ENCODE assay signal across 8 mouse cellular contexts in genomic region chr10:81295185-81295584, GRCm38 (mm10). TPM values are rescaled to one million over a fixed set of nuclear protein-coding genes. Genes with fewer than 3 reads are reported as not detected.
DNase-seq lines count a peak whose midpoint lies in the region; ATAC-seq lines count a peak whose summit lies in the region.

No protein-coding gene starts in this region.

- no peak for ATAC-seq in megakaryocyte, adult 5-6 weeks (ENCODE audit: poor library complexity, severe bottlenecking)
- no peak for ATAC-seq in embryonic facial prominence, embryonic 14.5 days (ENCODE audit: low read depth)
- no peak for ATAC-seq in neural tube, embryonic 15.5 days (ENCODE audit: low FRiP score)

- H3K36me3 ChIP-seq in heart, embryonic 10.5 days, result peaks cover 15% of the 10 kb centered on the region
- peaks cover 44% of the 10 kb centered on the region for H3K36me3 ChIP-seq in megakaryocyte, embryonic 14.5 days (replicated peaks; ENCODE audit: low read length)
- 0 out of 2 replicates have a peak, but pooled peaks cover 10% of the 10 kb centered on the region for H3K36me3 ChIP-seq in embryonic facial prominence, embryonic 14.5 days (ENCODE audit: control insufficient read depth, insufficient read depth, low read length)
- H3K36me3 ChIP-seq in neural tube, embryonic 15.5 days, result no peaks in the 10 kb centered on the region

- peaks cover 20% of the 10 kb centered on the region for H3K27me3 ChIP-seq in heart, embryonic 10.5 days (ENCODE audit: insufficient read depth, poor library complexity, severe bottlenecking)
- no peaks in the 10 kb centered on the region for H3K27me3 ChIP-seq in megakaryocyte, embryonic 14.5 days (replicated peaks)
- H3K27me3 ChIP-seq in embryonic facial prominence, embryonic 14.5 days (replicated peaks; ENCODE audit: control insufficient read depth, insufficient read depth, low read length), result peaks cover 16% of the 10 kb centered on the region
- peaks cover 13% of the 10 kb centered on the region for H3K27me3 ChIP-seq in neural tube, embryonic 15.5 days (replicated peaks)

- no peaks in the 10 kb centered on the region for H3K9me3 ChIP-seq in heart, embryonic 10.5 days
- H3K9me3 ChIP-seq in megakaryocyte, embryonic 14.5 days, result no peaks in the 10 kb centered on the region
- no peaks in the 10 kb centered on the region for H3K9me3 ChIP-seq in embryonic facial prominence, embryonic 14.5 days (ENCODE audit: control insufficient read depth, low read length)
- H3K9me3 ChIP-seq in neural tube, embryonic 15.5 days (replicated peaks), result no peaks in the 10 kb centered on the region

- no peak overlapping the region for H3K4me2 ChIP-seq in embryonic facial prominence, embryonic 14.5 days (ENCODE audit: low read depth, low read length)
- H3K4me2 ChIP-seq in neural tube, embryonic 15.5 days, result peak overlapping the region; percentile 95

- H3K4me1 ChIP-seq in heart, embryonic 10.5 days, result peaks cover 67% of the 10 kb centered on the region
- H3K4me1 ChIP-seq in megakaryocyte, embryonic 14.5 days, result peaks cover 85% of the 10 kb centered on the region
- H3K4me1 ChIP-seq in embryonic facial prominence, embryonic 14.5 days (ENCODE audit: control insufficient read depth, insufficient read depth, low read length), result peaks cover 12% of the 10 kb centered on the region
- H3K4me1 ChIP-seq in neural tube, embryonic 15.5 days, result peaks cover 47% of the 10 kb centered on the region

- H3K9ac ChIP-seq in embryonic facial prominence, embryonic 14.5 days (ENCODE audit: low read depth, low read length), result peak overlapping the region; percentile 87
- 0 out of 2 replicates have a peak overlapping the region, but pooled peaks have one; percentile 91 for H3K9ac ChIP-seq in neural tube, embryonic 15.5 days (replicated peaks)

- DNase-seq in heart, embryonic 10.5 days (ENCODE audit: low spot score), result no peak
- DNase-seq in heart, postnatal 4 days, result no peak
- DNase-seq in embryonic facial prominence, embryonic 14.5 days (ENCODE audit: low spot score), result no peak
- no peak for DNase-seq in gastrocnemius, adult 8-10 months (ENCODE audit: low spot score in 2 of 2)
- no peak for DNase-seq in urinary bladder, postnatal 36 days (ENCODE audit: low spot score in 2 of 2)

- H3K27ac ChIP-seq in heart, embryonic 10.5 days, result no peak overlapping the region; the same call in 1 of the 2 replicates
- H3K27ac ChIP-seq in embryonic facial prominence, embryonic 14.5 days (replicated peaks; ENCODE audit: low read depth, low read length), result no peak overlapping the region
- no peak overlapping the region for H3K27ac ChIP-seq in neural tube, embryonic 15.5 days (replicated peaks)

- H3K4me3 ChIP-seq in heart, embryonic 10.5 days, result peak overlapping the region; percentile 79; the same call in 1 of the 2 replicates
- peak overlapping the region; percentile 99 for H3K4me3 ChIP-seq in megakaryocyte, embryonic 14.5 days (replicated peaks)
- no peak overlapping the region for H3K4me3 ChIP-seq in embryonic facial prominence, embryonic 14.5 days (ENCODE audit: low read depth, low read length)
- H3K4me3 ChIP-seq in neural tube, embryonic 15.5 days (replicated peaks), result no peak overlapping the region

- WGBS in heart, embryonic 10.5 days, result 87% methylated on average over 6 of the region's 6 CpGs
- WGBS in embryonic facial prominence, embryonic 14.5 days, result 90% methylated on average over 5 of the region's 6 CpGs
- WGBS in neural tube, embryonic 15.5 days, result 98% methylated on average over 6 of the region's 6 CpGs

RNA-seq across cellular contexts. Expression of gene Pip5k1c, which starts 2.4 kb away (rescaled TPM):
- polyA plus RNA-seq in heart, embryonic 10.5 days (2016; fragmentation: Nextera tagmentation; extraction: Ambion mirVana), result 42.6 and 55.9 TPM in 2 replicates
- total RNA-seq in heart, postnatal 4 days (2021), result 10 to 100 TPM; 52.0 to 55.4 TPM
- 124 and 136 TPM in 2 replicates for polyA plus RNA-seq in megakaryocyte, embryonic 14.5 days (2012; ENCODE audit: insufficient read depth, low replicate concordance)
- total RNA-seq in megakaryocyte, adult 5-6 weeks (2015), result 28.0 and 31.7 TPM in 2 replicates
- total RNA-seq in megakaryocyte, adult 5-6 weeks (2017), result 40.4 and 46.1 TPM in 2 replicates
- 48.4 and 56.3 TPM in 2 replicates for polyA plus RNA-seq in embryonic facial prominence, embryonic 14.5 days (2014; fragmentation: Nextera tagmentation; extraction: Ambion mirVana)
- 116 and 124 TPM in 2 replicates for polyA plus RNA-seq in neural tube, embryonic 15.5 days (2015; fragmentation: Nextera tagmentation; extraction: Ambion mirVana)
- 10 to 100 TPM; 18.5 to 22.8 (median 21.9) TPM for total RNA-seq in gastrocnemius, adult 8-10 months (2022)

RNA-seq across cellular contexts. Expression of gene Tjp3, which starts 3.8 kb away (rescaled TPM):
- polyA plus RNA-seq in heart, embryonic 10.5 days (2016; fragmentation: Nextera tagmentation; extraction: Ambion mirVana), result 1.8 and 4.4 TPM in 2 replicates
- under 1 TPM in 1 of 2 experiments, not detected in 1; 0.50 TPM for total RNA-seq in heart, postnatal 4 days (2021)
- 4.6 and 5.5 TPM in 2 replicates for polyA plus RNA-seq in megakaryocyte, embryonic 14.5 days (2012; ENCODE audit: insufficient read depth, low replicate concordance)
- 3.4 and 3.7 TPM in 2 replicates for total RNA-seq in megakaryocyte, adult 5-6 weeks (2015)
- total RNA-seq in megakaryocyte, adult 5-6 weeks (2017), result 5.0 and 6.5 TPM in 2 replicates
- 8.1 and 9.9 TPM in 2 replicates for polyA plus RNA-seq in embryonic facial prominence, embryonic 14.5 days (2014; fragmentation: Nextera tagmentation; extraction: Ambion mirVana)
- polyA plus RNA-seq in neural tube, embryonic 15.5 days (2015; fragmentation: Nextera tagmentation; extraction: Ambion mirVana), result 4.1 and 7.9 TPM in 2 replicates
- total RNA-seq in gastrocnemius, adult 8-10 months (2022), result not detected

RNA-seq across cellular contexts. Expression of gene Cactin, which starts 25.7 kb away (rescaled TPM):
- polyA plus RNA-seq in heart, embryonic 10.5 days (2016; fragmentation: Nextera tagmentation; extraction: Ambion mirVana), result 37.2 and 51.6 TPM in 2 replicates
- total RNA-seq in heart, postnatal 4 days (2021), result 10 to 100 TPM; 20.7 to 21.0 TPM
- 76.5 and 78.5 TPM in 2 replicates for polyA plus RNA-seq in megakaryocyte, embryonic 14.5 days (2012; ENCODE audit: insufficient read depth, low replicate concordance)
- 4.5 and 7.4 TPM in 2 replicates for total RNA-seq in megakaryocyte, adult 5-6 weeks (2015)
- 16.2 and 20.6 TPM in 2 replicates for total RNA-seq in megakaryocyte, adult 5-6 weeks (2017)
- polyA plus RNA-seq in embryonic facial prominence, embryonic 14.5 days (2014; fragmentation: Nextera tagmentation; extraction: Ambion mirVana), result 27.0 and 27.5 TPM in 2 replicates
- polyA plus RNA-seq in neural tube, embryonic 15.5 days (2015; fragmentation: Nextera tagmentation; extraction: Ambion mirVana), result 27.8 and 34.0 TPM in 2 replicates
- total RNA-seq in gastrocnemius, adult 8-10 months (2022), result 10 to 100 TPM in 1 of 4 experiments, 1 to 10 TPM in 3; 9.4 to 11.3 (median 9.8) TPM

RNA-seq across cellular contexts. Expression of gene Apba3, which starts 28.4 kb away (rescaled TPM):
- 56.5 and 57.0 TPM in 2 replicates for polyA plus RNA-seq in heart, embryonic 10.5 days (2016; fragmentation: Nextera tagmentation; extraction: Ambion mirVana)
- total RNA-seq in heart, postnatal 4 days (2021), result 10 to 100 TPM; 49.0 to 53.0 TPM
- polyA plus RNA-seq in megakaryocyte, embryonic 14.5 days (2012; ENCODE audit: insufficient read depth, low replicate concordance), result 93.1 and 154 TPM in 2 replicates
- total RNA-seq in megakaryocyte, adult 5-6 weeks (2015), result 16.4 and 20.2 TPM in 2 replicates
- 11.5 and 15.0 TPM in 2 replicates for total RNA-seq in megakaryocyte, adult 5-6 weeks (2017)
- 56.0 and 61.4 TPM in 2 replicates for polyA plus RNA-seq in embryonic facial prominence, embryonic 14.5 days (2014; fragmentation: Nextera tagmentation; extraction: Ambion mirVana)
- 38.0 and 39.1 TPM in 2 replicates for polyA plus RNA-seq in neural tube, embryonic 15.5 days (2015; fragmentation: Nextera tagmentation; extraction: Ambion mirVana)
- 100 to 1,000 TPM in 2 of 4 experiments, 10 to 100 TPM in 2; 94.6 to 106 (median 98.8) TPM for total RNA-seq in gastrocnemius, adult 8-10 months (2022)

RNA-seq across cellular contexts. Expression of gene Mrpl54, which starts 28.5 kb away (rescaled TPM):
- 284 and 285 TPM in 2 replicates for polyA plus RNA-seq in heart, embryonic 10.5 days (2016; fragmentation: Nextera tagmentation; extraction: Ambion mirVana)
- total RNA-seq in heart, postnatal 4 days (2021), result 100 to 1,000 TPM; 118 to 125 TPM
- 458 and 769 TPM in 2 replicates for polyA plus RNA-seq in megakaryocyte, embryonic 14.5 days (2012; ENCODE audit: insufficient read depth, low replicate concordance)
- total RNA-seq in megakaryocyte, adult 5-6 weeks (2015), result 52.1 and 67.0 TPM in 2 replicates
- total RNA-seq in megakaryocyte, adult 5-6 weeks (2017), result 97.4 and 154 TPM in 2 replicates
- 196 and 206 TPM in 2 replicates for polyA plus RNA-seq in embryonic facial prominence, embryonic 14.5 days (2014; fragmentation: Nextera tagmentation; extraction: Ambion mirVana)
- polyA plus RNA-seq in neural tube, embryonic 15.5 days (2015; fragmentation: Nextera tagmentation; extraction: Ambion mirVana), result 155 and 160 TPM in 2 replicates
- 100 to 1,000 TPM in 3 of 4 experiments, 10 to 100 TPM in 1; 96.1 to 111 (median 102) TPM for total RNA-seq in gastrocnemius, adult 8-10 months (2022)

Comparison
In these comparisons a context has a peak if more than half of its experiments do, and no peak if none do; other contexts are left out.
1. H3K4me3 ChIP-seq: peak in heart, embryonic 10.5 days (single experiment) and megakaryocyte, embryonic 14.5 days (single experiment); none in embryonic facial prominence, embryonic 14.5 days (single experiment) and neural tube, embryonic 15.5 days (single experiment).